Mouse (Mus musculus): ENCODE measurements around the gene Itga8. TPM values are rescaled to one million over a fixed set of nuclear protein-coding genes. Genes with fewer than 3 reads are reported as not detected.

Itga8 gene
- total and polyA plus RNA-seq, 3 experiments, result 0.93 TPM; not detected in 2

DNA sequence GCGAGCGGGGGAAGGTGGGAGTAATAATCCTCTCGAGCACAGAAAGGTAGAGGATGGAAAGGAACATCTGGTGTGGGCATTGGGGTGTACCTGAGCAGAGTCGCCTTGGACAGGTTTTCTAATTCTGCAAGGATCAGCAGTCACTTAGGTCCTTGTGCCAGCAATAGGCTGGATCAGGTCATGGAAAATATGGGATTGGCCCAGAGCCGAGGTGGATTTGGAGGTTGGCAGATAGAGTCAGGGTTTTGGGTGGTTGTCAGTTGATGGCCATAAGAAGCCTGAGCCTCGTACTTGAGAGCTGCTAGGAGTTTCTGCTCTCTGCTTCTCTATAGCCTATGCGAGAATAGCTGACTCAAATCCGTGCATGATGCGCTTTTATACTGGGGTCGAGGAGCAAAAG is 98.5 kb downstream of the Itga8 start:
- no peak for DNase-seq (ENCODE audit: low spot score)
- Histone ChIP-seq H3K9me3 (replicated peaks) (no peaks in the 10 kb centered on the region), H3K4me3 (ENCODE audit: low read depth, low read length) (no peak overlapping the region), H3K27me3 (ENCODE audit: insufficient read depth, low read length) (peaks cover 10% of the 10 kb centered on the region; the same call in 1 of the 2 replicates), H3K4me1 (ENCODE audit: insufficient read depth, low read depth, low read length) (no peaks in the 10 kb centered on the region), H3K36me3 (replicated peaks) (no peaks in the 10 kb centered on the region)
- TF ChIP-seq GATA1 (IDR thresholded peaks at IDR 0.05; ENCODE audit: borderline replicate concordance, low read length) (no peak), TAL1 (conservative IDR thresholded peaks at IDR 0.05; ENCODE audit: low read depth, low read length) (no peak), GATA2 (IDR thresholded peaks at IDR 0.05; ENCODE audit: borderline replicate concordance, low read depth, low read length) (no peak), POLR2AphosphoS5 (IDR thresholded peaks at IDR 0.05; ENCODE audit: insufficient replicate concordance, low read depth, low read length) (no peak), CTCF (IDR thresholded peaks at IDR 0.05; ENCODE audit: low read depth, low read length) (no peak)
- no peak for ATAC-seq (ENCODE audit: extremely low read depth, insufficient number of reproducible peaks, low FRiP score, poor library complexity, severe bottlenecking)

DNA sequence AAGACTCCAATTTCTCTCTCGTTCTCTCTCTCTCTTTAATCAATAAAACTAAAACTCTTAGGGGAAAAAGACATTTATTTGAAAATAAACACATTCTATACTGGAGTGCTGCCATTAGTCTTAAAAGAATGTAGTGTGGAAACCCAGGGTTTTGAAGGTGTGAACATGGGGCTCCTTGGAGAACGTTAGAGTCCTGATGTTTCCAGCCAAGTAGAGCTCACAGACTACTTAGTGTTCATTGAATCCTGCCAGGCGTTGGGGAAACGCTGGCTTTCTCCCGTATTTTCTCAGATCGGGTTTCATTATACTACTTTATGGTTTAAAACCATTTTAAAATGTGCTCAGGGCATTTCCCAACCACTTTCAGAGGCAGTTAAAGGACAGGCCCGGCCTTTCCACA is 103.0 kb downstream of the Itga8 start:
- DNase-seq (ENCODE audit: low spot score) (no peak), ATAC-seq (ENCODE audit: extremely low read depth, insufficient number of reproducible peaks, low FRiP score, poor library complexity, severe bottlenecking) (no peak)
- Histone ChIP-seq H3K36me3 (replicated peaks) (no peaks in the 10 kb centered on the region), H3K4me1 (ENCODE audit: insufficient read depth, low read depth, low read length) (no peaks in the 10 kb centered on the region), H3K27me3 (ENCODE audit: insufficient read depth, low read length) (0 out of 2 replicates have a peak, but pooled peaks cover 4% of the 10 kb centered on the region), H3K4me3 (ENCODE audit: low read depth, low read length) (no peak overlapping the region), H3K9me3 (replicated peaks) (no peaks in the 10 kb centered on the region)
- TF ChIP-seq CTCF (IDR thresholded peaks at IDR 0.05; ENCODE audit: low read depth, low read length) (no peak), POLR2AphosphoS5 (IDR thresholded peaks at IDR 0.05; ENCODE audit: insufficient replicate concordance, low read depth, low read length) (no peak), GATA2 (IDR thresholded peaks at IDR 0.05; ENCODE audit: borderline replicate concordance, low read depth, low read length) (no peak), TAL1 (conservative IDR thresholded peaks at IDR 0.05; ENCODE audit: low read depth, low read length) (no peak), GATA1 (IDR thresholded peaks at IDR 0.05; ENCODE audit: borderline replicate concordance, low read length) (no peak)

DNA sequence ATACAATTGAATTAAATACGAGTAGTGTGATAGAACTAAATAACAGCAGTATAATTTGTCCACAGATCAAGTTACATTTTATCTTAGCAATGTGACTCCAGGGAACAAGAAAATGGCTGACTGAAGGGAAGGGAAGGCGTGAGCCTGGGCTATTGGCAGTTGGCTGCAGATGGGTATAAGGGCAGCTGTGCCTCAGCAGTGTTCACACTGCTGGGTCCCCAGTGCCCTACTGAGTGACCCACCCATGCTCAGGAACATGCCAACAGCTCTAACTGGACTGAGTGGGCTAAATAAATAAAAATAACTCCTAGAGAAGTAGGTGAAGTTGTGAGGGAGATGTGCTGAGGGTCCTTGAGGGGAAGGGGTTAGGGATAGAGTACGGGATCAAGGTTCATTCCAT is 103.5 kb downstream of the Itga8 start:
- Histone ChIP-seq H3K4me1 (ENCODE audit: insufficient read depth, low read depth, low read length) (no peaks in the 10 kb centered on the region), H3K4me3 (ENCODE audit: low read depth, low read length) (no peak overlapping the region), H3K9me3 (replicated peaks) (no peaks in the 10 kb centered on the region), H3K36me3 (replicated peaks) (no peaks in the 10 kb centered on the region), H3K27me3 (ENCODE audit: insufficient read depth, low read length) (0 out of 2 replicates have a peak, but pooled peaks cover 4% of the 10 kb centered on the region)
- no peak for DNase-seq (ENCODE audit: low spot score)
- no peak for TF ChIP-seq TAL1 (conservative IDR thresholded peaks at IDR 0.05; ENCODE audit: low read depth, low read length)
- no peak for ATAC-seq (ENCODE audit: extremely low read depth, insufficient number of reproducible peaks, low FRiP score, poor library complexity, severe bottlenecking)

GRCm38 (mm10) chr2:12197711-12198110 is 104.0 kb downstream of the Itga8 start:
- H3K36me3 ChIP-seq (replicated peaks), result no peaks in the 10 kb centered on the region
- TF ChIP-seq TAL1 (conservative IDR thresholded peaks at IDR 0.05; ENCODE audit: low read depth, low read length) (no peak), POLR2AphosphoS5 (IDR thresholded peaks at IDR 0.05; ENCODE audit: insufficient replicate concordance, low read depth, low read length) (no peak), CTCF (IDR thresholded peaks at IDR 0.05; ENCODE audit: low read depth, low read length) (no peak), GATA2 (IDR thresholded peaks at IDR 0.05; ENCODE audit: borderline replicate concordance, low read depth, low read length) (no peak), GATA1 (IDR thresholded peaks at IDR 0.05; ENCODE audit: borderline replicate concordance, low read length) (no peak)
- ATAC-seq (ENCODE audit: extremely low read depth, insufficient number of reproducible peaks, low FRiP score, poor library complexity, severe bottlenecking) (no peak), DNase-seq (ENCODE audit: low spot score) (no peak)
- no peaks in the 10 kb centered on the region for H3K9me3 ChIP-seq (replicated peaks)
- H3K4me1 ChIP-seq (ENCODE audit: insufficient read depth, low read depth, low read length), result no peaks in the 10 kb centered on the region
- no peak overlapping the region for H3K4me3 ChIP-seq (ENCODE audit: low read depth, low read length)
- H3K27me3 ChIP-seq (ENCODE audit: insufficient read depth, low read length), result 0 out of 2 replicates have a peak, but pooled peaks cover 4% of the 10 kb centered on the region

- Histone ChIP-seq H3K27me3 (ENCODE audit: insufficient read depth, low read length) (peaks cover 4% of the 10 kb centered on the region; the same call in 1 of the 2 replicates), H3K9me3 (replicated peaks) (no peaks in the 10 kb centered on the region), H3K36me3 (replicated peaks) (no peaks in the 10 kb centered on the region), H3K4me1 (ENCODE audit: insufficient read depth, low read depth, low read length) (no peaks in the 10 kb centered on the region), H3K4me3 (ENCODE audit: low read depth, low read length) (no peak overlapping the region)
- no peak for DNase-seq (ENCODE audit: low spot score)
- no peak for TF ChIP-seq CTCF (IDR thresholded peaks at IDR 0.05; ENCODE audit: low read depth, low read length)
- TF ChIP-seq TAL1 (conservative IDR thresholded peaks at IDR 0.05; ENCODE audit: low read depth, low read length), result no peak
- no peak for TF ChIP-seq POLR2AphosphoS5 (IDR thresholded peaks at IDR 0.05; ENCODE audit: insufficient replicate concordance, low read depth, low read length)
- TF ChIP-seq GATA2 (IDR thresholded peaks at IDR 0.05; ENCODE audit: borderline replicate concordance, low read depth, low read length), result no peak
- no peak for TF ChIP-seq GATA1 (IDR thresholded peaks at IDR 0.05; ENCODE audit: borderline replicate concordance, low read length)
- no peak for ATAC-seq (ENCODE audit: extremely low read depth, insufficient number of reproducible peaks, low FRiP score, poor library complexity, severe bottlenecking)
Measured at GRCm38 (mm10) chr2:12189026-12189425, 112.7 kb downstream of the Itga8 start.

DNA sequence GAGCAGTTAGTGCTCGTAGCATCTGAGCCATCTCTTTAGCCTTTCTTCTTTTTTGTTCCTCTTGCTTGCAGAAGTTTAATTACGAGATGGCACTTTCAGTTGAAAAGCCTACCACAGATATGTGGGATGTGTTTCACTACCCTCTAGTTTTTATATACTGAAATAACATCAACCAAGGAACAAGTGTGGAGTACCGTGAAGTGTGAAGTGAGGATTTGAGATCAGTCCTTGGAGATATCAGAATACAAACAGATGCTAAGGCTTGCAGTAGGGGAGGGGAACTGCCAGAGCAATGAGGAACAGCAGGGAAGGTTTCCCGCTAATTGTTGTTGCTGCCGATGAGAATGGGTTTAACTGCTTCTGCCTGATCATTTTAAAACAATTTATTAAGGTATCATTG is 114.1 kb downstream of the Itga8 start:
- Histone ChIP-seq H3K36me3 (replicated peaks) (no peaks in the 10 kb centered on the region), H3K27me3 (ENCODE audit: insufficient read depth, low read length) (peaks cover 5% of the 10 kb centered on the region), H3K9me3 (replicated peaks) (no peaks in the 10 kb centered on the region), H3K4me3 (ENCODE audit: low read depth, low read length) (no peak overlapping the region), H3K4me1 (ENCODE audit: insufficient read depth, low read depth, low read length) (no peaks in the 10 kb centered on the region)
- ATAC-seq (ENCODE audit: extremely low read depth, insufficient number of reproducible peaks, low FRiP score, poor library complexity, severe bottlenecking) (no peak), DNase-seq (ENCODE audit: low spot score) (no peak)
- no peak for TF ChIP-seq GATA2 (IDR thresholded peaks at IDR 0.05; ENCODE audit: borderline replicate concordance, low read depth, low read length)
- TF ChIP-seq TAL1 (conservative IDR thresholded peaks at IDR 0.05; ENCODE audit: low read depth, low read length), result no peak
- no peak for TF ChIP-seq POLR2AphosphoS5 (IDR thresholded peaks at IDR 0.05; ENCODE audit: insufficient replicate concordance, low read depth, low read length)
- no peak for TF ChIP-seq GATA1 (IDR thresholded peaks at IDR 0.05; ENCODE audit: borderline replicate concordance, low read length)
- TF ChIP-seq CTCF (IDR thresholded peaks at IDR 0.05; ENCODE audit: low read depth, low read length), result no peak

Data from G1E (cell line).